Mouse (Mus musculus) myocyte (in vitro differentiated cells): ENCODE measurements around the gene Clec16a. TPM values are rescaled to one million over a fixed set of nuclear protein-coding genes. Genes with fewer than 3 reads are reported as not detected.

Experiments
- H3K27me3 ChIP-seq: one replicate; pipeline ENCODE4 v1.6.1; 2011; ENCODE audit not compliant: control insufficient read depth, insufficient read depth, insufficient read length
- H3K36me3 ChIP-seq: one replicate; pipeline ENCODE4 v1.6.1; 2011; ENCODE audit not compliant: control insufficient read depth, insufficient read depth
- H3K4me2 ChIP-seq: one replicate; pipeline ENCODE4 v1.6.1; 2011; ENCODE audit warnings: low read depth, control low read depth
- H3K4me3 ChIP-seq: one replicate; pipeline ENCODE4 v1.5.1; 2011; ENCODE audit warnings: mild to moderate bottlenecking, control low read depth, moderate library complexity
- H3K79me2 ChIP-seq: one replicate; pipeline ENCODE4 v1.6.1; 2011; ENCODE audit not compliant: control insufficient read depth, insufficient read depth
- H3ac ChIP-seq: one replicate; pipeline ENCODE4 v1.6.1; 2011; ENCODE audit not compliant: control insufficient read depth, insufficient read length
- CEBPB ChIP-seq: IDR thresholded peaks from 2 replicates; pipeline ENCODE4 v1.6.1; 2011; ENCODE audit warnings: mild to moderate bottlenecking, moderate library complexity; ENCODE audit not compliant: poor library complexity, insufficient read depth, severe bottlenecking
- E2F4 ChIP-seq: IDR thresholded peaks from one replicate; pipeline ENCODE4 v1.6.1; 2011; ENCODE audit warnings: mild to moderate bottlenecking, control low read depth, moderate library complexity; ENCODE audit not compliant: insufficient read depth
- MAX ChIP-seq: IDR thresholded peaks from one replicate; pipeline ENCODE4 v1.6.1; 2011; ENCODE audit warnings: low read depth, mild to moderate bottlenecking, control low read depth
- MYOD1 ChIP-seq, 3 experiments: IDR thresholded peaks; one replicate each; pipeline ENCODE4 v1.6.1; 2011; ENCODE audit warnings: control low read depth in 2 of 3, low read depth in 2 of 3, mild to moderate bottlenecking in 2 of 3, moderate library complexity in 1 of 3; ENCODE audit not compliant: insufficient read length in 2 of 3, control insufficient read depth in 1 of 3
- MYOG ChIP-seq, 3 experiments: IDR thresholded peaks; one replicate each; pipeline ENCODE4 v1.6.1; 2011; ENCODE audit warnings: control low read depth in 2 of 3, low read depth in 2 of 3, mild to moderate bottlenecking in 2 of 3; ENCODE audit not compliant: insufficient read length in 2 of 3, control insufficient read depth in 1 of 3, insufficient read depth in 1 of 3
- POLR2A ChIP-seq: IDR thresholded peaks from one replicate; pipeline ENCODE4 v1.6.1; 2011; ENCODE audit warnings: low read depth, mild to moderate bottlenecking, control low read depth, moderate library complexity; ENCODE audit not compliant: insufficient read length
- POLR2AphosphoS2 ChIP-seq: IDR thresholded peaks from one replicate; pipeline ENCODE4 v1.6.1; 2011; ENCODE audit warnings: low read depth, control low read depth; ENCODE audit not compliant: insufficient read length
- REST ChIP-seq: IDR thresholded peaks from one replicate; pipeline ENCODE4 v1.6.1; 2011; ENCODE audit warnings: mild to moderate bottlenecking, control low read depth, moderate library complexity; ENCODE audit not compliant: insufficient read depth, insufficient read length
- SRF ChIP-seq: IDR thresholded peaks from one replicate; pipeline ENCODE4 v1.6.1; 2011; ENCODE audit warnings: low read depth; ENCODE audit not compliant: control insufficient read depth, insufficient read length
- TCF12 ChIP-seq: IDR thresholded peaks from one replicate; pipeline ENCODE4 v1.6.1; 2011; ENCODE audit warnings: mild to moderate bottlenecking, control low read depth; ENCODE audit not compliant: poor library complexity, insufficient read depth, severe bottlenecking
- TCF3 ChIP-seq: IDR thresholded peaks from one replicate; pipeline ENCODE4 v1.6.1; 2011; ENCODE audit warnings: low read depth, control low read depth; ENCODE audit not compliant: insufficient read length
- USF1 ChIP-seq: IDR thresholded peaks from one replicate; pipeline ENCODE4 v1.6.1; 2011; ENCODE audit warnings: low read depth, mild to moderate bottlenecking, control low read depth, moderate library complexity
- polyA plus RNA-seq: library from polyadenylated mRNA; unstranded; fragments of >200 nt; fragmentation: generic; extraction: Trizol; gene quantifications from one replicate; pipeline ENCODE4 v1.2.1, GENCODE M21; 2012; ENCODE audit warnings: missing spikeins

The Clec16a gene
- polyA plus RNA-seq, 1 experiment, result 15.5 TPM

DNA sequence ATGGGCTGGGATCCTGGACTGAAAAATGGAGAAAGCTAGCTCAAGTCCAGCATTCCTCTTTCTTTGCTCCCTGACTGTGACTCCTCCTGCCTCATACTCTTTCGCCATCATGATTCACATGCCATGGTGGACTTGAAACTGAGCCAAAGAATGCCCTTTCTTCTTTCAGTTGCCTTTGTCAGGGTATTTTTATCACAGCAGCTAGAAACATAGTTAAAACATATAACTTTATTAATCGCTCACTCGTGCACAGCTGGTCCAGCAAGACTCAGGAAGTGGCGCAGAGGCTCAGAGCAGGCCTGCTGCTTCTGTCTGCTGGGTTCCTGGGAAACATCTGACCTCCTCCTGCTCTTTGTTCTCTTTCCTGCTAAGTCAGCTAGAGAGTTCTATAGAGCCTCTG is 158.8 kb downstream of the Clec16a start:
- no peaks in the 10 kb centered on the region for H3K79me2 ChIP-seq
- no peaks in the 10 kb centered on the region for H3K36me3 ChIP-seq
- TF ChIP-seq CEBPB, result no peak
- peak in 1 of 3 experiments; percentile 7 for TF ChIP-seq MYOG (IDR thresholded peaks at IDR 0.05; ENCODE audit: control insufficient read depth in 1 of 3, insufficient read depth in 1 of 3, insufficient read length in 2 of 3, low read depth in 2 of 3)
- TF ChIP-seq E2F4, result no peak
- no peak for TF ChIP-seq TCF3
- H3ac ChIP-seq, result no peak overlapping the region
- no peak overlapping the region for H3K4me2 ChIP-seq
- H3K4me3 ChIP-seq, result no peak overlapping the region
- no peaks in the 10 kb centered on the region for H3K27me3 ChIP-seq

DNA sequence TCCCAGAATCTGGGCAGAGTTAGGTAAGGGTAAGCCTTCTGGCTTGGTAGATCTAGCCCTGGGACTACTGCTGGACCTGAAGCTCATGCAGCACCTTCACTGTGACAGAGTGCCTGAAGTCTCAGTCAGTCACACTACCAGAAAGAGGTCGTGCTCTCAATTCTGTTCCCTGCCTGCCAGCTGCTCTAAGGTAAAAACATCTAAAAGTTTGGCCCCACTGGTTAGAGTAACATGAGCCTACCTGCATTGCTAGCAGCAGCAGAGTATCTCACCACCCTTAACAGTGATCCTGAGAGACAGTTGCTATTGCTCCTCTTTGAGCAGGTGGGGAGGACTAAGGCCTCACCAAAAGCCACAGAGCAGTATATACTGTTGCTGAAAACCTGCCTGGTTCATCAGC is 160.3 kb downstream of the Clec16a start:
- Histone ChIP-seq H3K36me3 (no peaks in the 10 kb centered on the region), H3ac (no peak overlapping the region)
- TF ChIP-seq MYOD1 (IDR thresholded peaks at IDR 0.05; ENCODE audit: control insufficient read depth in 1 of 3, insufficient read length in 2 of 3, low read depth in 2 of 3) (peak in 1 of 3 experiments; percentile 27), POLR2AphosphoS2 (no peak)

DNA sequence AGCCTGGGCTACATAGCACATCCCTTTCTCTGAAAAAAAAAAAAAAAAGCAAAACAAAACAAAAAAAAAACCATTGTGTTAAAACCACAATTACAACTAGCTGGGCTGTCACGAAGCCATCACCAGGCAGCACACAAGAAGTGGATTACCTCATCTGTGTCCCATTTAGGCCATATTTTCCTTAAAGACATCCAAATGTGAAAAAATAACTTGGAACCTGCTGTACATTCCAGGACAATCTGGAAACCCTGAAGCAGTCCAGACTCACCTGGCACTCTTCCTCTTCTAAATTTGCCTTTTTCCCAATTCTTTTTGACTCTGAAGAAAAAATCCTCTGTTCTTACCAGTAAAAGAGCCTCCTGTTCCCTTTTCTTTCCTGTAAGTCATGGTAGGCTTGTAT is 166.4 kb downstream of the Clec16a start:
- no peaks in the 10 kb centered on the region for H3K36me3 ChIP-seq

More for the DNA sequence above, 160.3 kb downstream of the Clec16a start:
- Histone ChIP-seq H3K27me3 (no peaks in the 10 kb centered on the region), H3K4me2 (no peak overlapping the region), H3K4me3 (no peak overlapping the region), H3K79me2 (no peaks in the 10 kb centered on the region)

DNA sequence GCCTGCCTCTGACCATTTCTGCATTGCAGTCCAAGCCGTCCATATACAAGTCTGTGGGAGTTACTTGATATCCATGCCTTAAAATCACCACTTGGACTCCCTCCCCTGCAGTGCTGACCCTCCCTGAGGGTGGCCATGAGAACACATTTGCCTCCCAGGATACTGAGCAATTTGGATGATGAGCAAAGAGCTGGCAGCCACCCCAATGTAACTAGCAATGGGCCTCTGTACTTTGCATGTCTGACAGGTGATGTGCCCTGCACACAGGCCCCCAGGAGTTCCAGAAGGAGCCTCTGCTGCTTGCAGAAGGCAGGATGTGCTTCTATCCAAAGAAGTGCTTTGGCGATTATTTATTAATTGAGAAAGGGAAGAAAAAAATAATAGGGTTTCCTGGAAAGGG is 167.9 kb downstream of the Clec16a start:
- no peak overlapping the region for H3K4me2 ChIP-seq
- no peaks in the 10 kb centered on the region for H3K36me3 ChIP-seq
- H3K79me2 ChIP-seq, result no peaks in the 10 kb centered on the region
- no peak overlapping the region for H3K4me3 ChIP-seq
- TF ChIP-seq E2F4 (no peak), POLR2A (no peak), SRF (no peak), USF1 (no peak), POLR2AphosphoS2 (no peak), TCF12 (no peak), TCF3 (no peak), REST (no peak), CEBPB (no peak), MYOG (IDR thresholded peaks at IDR 0.05; ENCODE audit: control insufficient read depth in 1 of 3, insufficient read depth in 1 of 3, insufficient read length in 2 of 3, low read depth in 2 of 3) (no peak), MAX (no peak), MYOD1 (IDR thresholded peaks at IDR 0.05; ENCODE audit: control insufficient read depth in 1 of 3, insufficient read length in 2 of 3, low read depth in 2 of 3) (no peak)
- H3K27me3 ChIP-seq, result no peaks in the 10 kb centered on the region
- H3ac ChIP-seq, result no peak overlapping the region

More for the DNA sequence above, 166.4 kb downstream of the Clec16a start:
- Histone ChIP-seq H3K4me2 (no peak overlapping the region), H3K27me3 (no peaks in the 10 kb centered on the region), H3K79me2 (no peaks in the 10 kb centered on the region), H3K4me3 (no peak overlapping the region), H3ac (no peak overlapping the region)
- no peak for TF ChIP-seq SRF
- TF ChIP-seq POLR2A, result no peak
- no peak for TF ChIP-seq MYOG (IDR thresholded peaks at IDR 0.05; ENCODE audit: control insufficient read depth in 1 of 3, insufficient read depth in 1 of 3, insufficient read length in 2 of 3, low read depth in 2 of 3)
- no peak for TF ChIP-seq TCF3
- no peak for TF ChIP-seq MYOD1 (IDR thresholded peaks at IDR 0.05; ENCODE audit: control insufficient read depth in 1 of 3, insufficient read length in 2 of 3, low read depth in 2 of 3)
- no peak for TF ChIP-seq MAX
- no peak for TF ChIP-seq REST
- TF ChIP-seq POLR2AphosphoS2, result no peak
- no peak for TF ChIP-seq CEBPB
- no peak for TF ChIP-seq USF1

DNA sequence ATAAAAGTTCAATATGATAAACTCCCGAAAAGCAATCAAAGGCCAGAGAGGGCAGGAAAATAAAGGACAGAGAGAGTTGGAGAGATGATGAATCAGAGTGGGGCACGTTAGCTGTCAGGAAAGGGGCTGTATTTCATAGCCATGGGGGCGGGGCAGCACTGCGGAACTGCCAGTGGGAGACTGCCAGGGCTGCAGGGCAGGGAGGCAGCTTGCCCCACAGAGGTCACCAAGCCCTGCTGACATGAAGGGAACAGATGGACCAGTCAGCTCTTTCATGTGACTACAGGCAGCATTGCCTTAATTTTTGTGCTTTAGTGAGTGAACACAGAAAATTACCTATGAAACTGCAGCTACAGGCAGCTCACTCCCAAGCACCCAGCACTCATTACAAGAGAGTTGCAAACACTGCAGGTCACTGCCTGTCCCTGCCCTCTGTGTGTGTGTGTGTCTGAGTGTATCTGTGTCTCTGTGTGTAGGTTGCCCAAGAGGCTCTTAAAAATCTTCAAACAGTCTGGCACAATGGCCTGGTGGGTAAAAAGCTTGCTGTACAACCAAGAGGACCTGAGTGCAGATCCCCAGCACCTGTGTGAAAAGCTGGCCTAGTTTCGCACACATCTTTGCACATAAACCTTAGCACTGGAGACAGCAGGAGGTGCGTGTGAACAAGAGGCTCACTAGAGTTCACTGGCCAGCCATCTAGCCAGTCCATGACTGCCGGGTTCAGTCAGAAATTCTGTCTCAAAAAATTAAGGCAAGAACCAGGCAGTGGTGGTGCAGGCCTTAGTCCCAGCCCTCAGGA is 168.5 kb downstream of the Clec16a start:
- Histone ChIP-seq H3K79me2 (no peaks in the 10 kb centered on the region), H3K27me3 (no peaks in the 10 kb centered on the region), H3K36me3 (no peaks in the 10 kb centered on the region), H3K4me3 (no peak overlapping the region), H3K4me2 (no peak overlapping the region), H3ac (no peak overlapping the region)
- TF ChIP-seq MYOG (IDR thresholded peaks at IDR 0.05; ENCODE audit: control insufficient read depth in 1 of 3, insufficient read depth in 1 of 3, insufficient read length in 2 of 3, low read depth in 2 of 3) (peak in 1 of 3 experiments; percentile 14), MYOD1 (IDR thresholded peaks at IDR 0.05; ENCODE audit: control insufficient read depth in 1 of 3, insufficient read length in 2 of 3, low read depth in 2 of 3) (peak in 1 of 3 experiments; percentile 66), CEBPB (no peak)
